Mouse (Mus musculus): ENCODE measurements around the gene Cntrob. TPM values are rescaled to one million over a fixed set of nuclear protein-coding genes. Genes with fewer than 3 reads are reported as not detected.

Cntrob gene
- polyA plus RNA-seq, 1 experiment from 2014 or later, result 17.3 TPM

Other genes with a start within 250 kb of the Cntrob start
- 65.8 TPM in 2 replicates for gene Vamp2, start 235.3 kb downstream of the Cntrob start, polyA plus RNA-seq (2015; fragmentation: Nextera tagmentation; extraction: Ambion mirVana)
- 13.6 and 13.7 TPM in 2 replicates for gene Per1, start 228.6 kb downstream of the Cntrob start, polyA plus RNA-seq (2015; fragmentation: Nextera tagmentation; extraction: Ambion mirVana)
- 0.29 and 0.33 TPM in 2 replicates for gene Hes7, start 203.4 kb downstream of the Cntrob start, polyA plus RNA-seq (2015; fragmentation: Nextera tagmentation; extraction: Ambion mirVana)
- 0.11 and 0.29 TPM in 2 replicates for gene 9130213A22Rik, start 201.2 kb downstream of the Cntrob start, polyA plus RNA-seq (2015; fragmentation: Nextera tagmentation; extraction: Ambion mirVana)
- gene Aloxe3, start 197.9 kb downstream of the Cntrob start, polyA plus RNA-seq (2015; fragmentation: Nextera tagmentation; extraction: Ambion mirVana), result 0.31 and 0.45 TPM in 2 replicates
- gene Alox12b, start 166.8 kb downstream of the Cntrob start, polyA plus RNA-seq (2015; fragmentation: Nextera tagmentation; extraction: Ambion mirVana), result 0.33 and 0.38 TPM in 2 replicates
- gene Alox8, start 125.9 kb downstream of the Cntrob start, polyA plus RNA-seq (2015; fragmentation: Nextera tagmentation; extraction: Ambion mirVana), result 0.13 and 0.15 TPM in 2 replicates
- 0.02 and 0.07 TPM in 2 replicates for gene Gucy2e, start 86.7 kb downstream of the Cntrob start, polyA plus RNA-seq (2015; fragmentation: Nextera tagmentation; extraction: Ambion mirVana)
- 141 and 149 TPM in 2 replicates for gene Trappc1, start 205 bp upstream of the Cntrob start, polyA plus RNA-seq (2015; fragmentation: Nextera tagmentation; extraction: Ambion mirVana)
- 1.7 and 2.4 TPM in 2 replicates for gene Kcnab3, start 2.5 kb upstream of the Cntrob start, polyA plus RNA-seq (2015; fragmentation: Nextera tagmentation; extraction: Ambion mirVana)
- gene Rnf227, start 16.7 kb upstream of the Cntrob start, polyA plus RNA-seq (2015; fragmentation: Nextera tagmentation; extraction: Ambion mirVana), result 8.0 and 8.3 TPM in 2 replicates
- gene Chd3, start 45.6 kb upstream of the Cntrob start, polyA plus RNA-seq (2015; fragmentation: Nextera tagmentation; extraction: Ambion mirVana), result 33.4 and 35.5 TPM in 2 replicates
- 168 and 170 TPM in 2 replicates for gene Naa38, start 71.7 kb upstream of the Cntrob start, polyA plus RNA-seq (2015; fragmentation: Nextera tagmentation; extraction: Ambion mirVana)
- gene Cyb5d1, start 71.9 kb upstream of the Cntrob start, polyA plus RNA-seq (2015; fragmentation: Nextera tagmentation; extraction: Ambion mirVana), result 22.6 and 24.0 TPM in 2 replicates
- 30.8 and 31.0 TPM in 2 replicates for gene Tmem88, start 74.5 kb upstream of the Cntrob start, polyA plus RNA-seq (2015; fragmentation: Nextera tagmentation; extraction: Ambion mirVana)
- 17.6 and 18.8 TPM in 2 replicates for gene Kdm6b, start 89.9 kb upstream of the Cntrob start, polyA plus RNA-seq (2015; fragmentation: Nextera tagmentation; extraction: Ambion mirVana)
- 0.93 and 1.0 TPM in 2 replicates for gene Dnah2, start 225.3 kb upstream of the Cntrob start, polyA plus RNA-seq (2015; fragmentation: Nextera tagmentation; extraction: Ambion mirVana)
- 6.3 and 6.8 TPM in 2 replicates for gene Efnb3, start 236.4 kb upstream of the Cntrob start, polyA plus RNA-seq (2015; fragmentation: Nextera tagmentation; extraction: Ambion mirVana)

All from intestine, embryonic 16.5 days (tissue).